Mouse (Mus musculus) 416B (cell line): ENCODE measurements around the gene Olfr1437.
"Not testable (repeated sequence)": the region's sequence is repeated elsewhere in the genome, so short reads cannot be mapped to it uniquely, and the experiment has no call there.

Source experiments
- DNase-seq: peaks from one replicate; pipeline ENCODE4 v3.0.0; 2011; ENCODE audit warnings: low read depth

The Olfr1437 gene

DNA sequence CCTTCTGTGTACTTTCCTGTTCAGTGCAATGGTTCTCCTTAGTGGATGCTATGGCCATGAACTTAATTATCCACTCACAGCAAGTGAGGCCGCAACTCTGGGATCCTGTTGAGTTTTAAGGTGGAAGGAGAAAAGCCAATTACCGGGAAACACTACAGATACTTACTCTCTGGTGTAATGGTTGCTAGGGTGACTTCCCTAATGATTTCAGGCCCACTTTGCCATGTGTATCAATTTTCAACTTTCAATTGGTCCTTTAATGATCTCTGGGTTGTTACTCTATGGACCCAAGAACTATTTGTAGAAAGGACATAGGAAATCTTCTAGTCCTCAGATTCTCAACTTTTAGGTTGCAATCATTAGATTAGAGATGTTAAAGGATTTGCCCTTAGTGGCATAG lies at the start of gene Olfr1437:
Gene Olfr1437, minus strand, starts transcription at position 101 of the 400 bp plus-strand sequence.
- DNase-seq: no peak

DNA sequence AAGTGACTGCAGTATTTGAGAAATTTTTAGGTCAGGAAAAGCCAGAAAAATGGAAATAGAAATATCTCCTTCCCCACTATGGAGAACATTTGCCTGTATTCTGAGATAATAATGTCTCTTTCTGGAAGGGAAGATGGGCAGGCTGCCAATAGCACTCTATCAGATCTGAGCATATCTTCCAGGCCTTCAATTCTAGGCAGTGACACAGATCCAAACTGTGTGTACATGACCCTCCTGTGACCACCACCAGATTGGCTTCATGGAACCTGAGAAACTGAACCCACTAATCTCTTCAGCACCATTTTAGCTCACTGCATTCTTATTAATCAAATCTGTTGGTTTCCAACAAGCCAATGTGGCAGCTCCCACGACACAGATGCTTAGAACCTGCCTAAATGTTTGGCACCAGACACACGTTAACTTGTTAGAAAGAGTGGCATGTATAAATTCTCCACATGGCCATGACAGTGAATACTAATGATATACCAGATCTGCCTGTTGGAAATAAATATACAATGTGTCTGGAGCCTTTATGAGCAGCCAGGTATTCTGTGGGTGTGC lies 49.6 kb upstream of the Olfr1437 start:
- no peak for DNase-seq

DNA sequence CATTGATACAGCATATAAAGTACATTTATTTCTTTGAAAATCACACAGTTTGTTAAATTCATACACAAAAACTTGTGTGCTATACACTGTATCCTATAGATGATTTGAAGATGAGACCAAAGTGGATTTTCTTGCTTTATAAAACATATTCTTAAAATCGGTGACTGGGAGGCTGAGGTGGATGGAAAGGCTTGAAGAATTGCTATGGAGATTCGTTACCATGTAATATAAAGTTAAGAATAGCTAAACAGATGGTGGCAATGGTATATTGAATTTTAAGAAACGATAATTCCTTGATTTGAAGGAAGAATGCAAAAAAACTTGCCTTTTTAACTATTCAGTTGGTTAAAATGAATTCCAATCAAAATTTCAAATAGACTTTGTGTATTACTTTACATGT lies 48.1 kb upstream of the Olfr1437 start:
- DNase-seq: no peak

DNA sequence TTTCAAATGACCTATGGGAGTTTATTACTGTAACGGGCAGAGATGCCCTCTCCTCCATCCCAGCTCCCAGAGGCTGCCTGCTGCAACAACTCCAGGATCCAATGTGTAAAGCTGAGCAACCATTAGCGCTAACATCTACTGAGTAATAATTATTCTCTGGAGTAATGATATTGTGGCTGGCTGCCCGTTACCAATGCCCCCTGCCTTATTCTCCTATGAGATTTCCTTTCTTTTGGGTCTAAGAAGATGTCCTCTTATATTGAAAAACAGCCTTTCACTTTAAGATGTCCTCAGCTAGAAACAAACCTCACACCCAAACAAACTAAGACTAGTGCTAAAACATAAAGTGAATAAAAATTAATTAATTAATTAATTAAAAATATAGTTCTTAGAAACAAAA lies 10.9 kb upstream of the Olfr1437 start, which contains the start of gene Olfr1438-ps1:
Gene Olfr1438-ps1, minus strand, starts transcription at position 101 of the 400 bp plus-strand sequence.
- DNase-seq: no peak

DNA sequence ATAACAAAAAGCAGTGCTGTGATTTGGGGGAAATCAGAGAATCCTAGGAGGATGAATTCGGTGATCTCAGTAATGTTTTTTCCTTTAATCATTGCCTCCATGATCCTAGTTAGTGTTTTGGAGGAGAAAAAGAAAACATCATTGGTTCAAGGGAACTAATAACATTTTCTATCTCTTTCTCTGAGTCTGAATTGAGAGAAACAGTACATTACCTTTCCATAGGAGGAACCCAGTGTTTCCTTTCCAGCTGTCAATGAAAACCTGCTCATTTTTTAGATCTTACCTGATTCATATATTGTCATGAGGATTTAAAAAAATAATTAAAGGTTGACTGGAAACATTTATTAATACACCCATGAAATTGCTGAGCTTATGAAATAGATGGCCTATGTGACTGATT lies 25.9 kb downstream of the Olfr1437 start, which contains the start of gene Olfr1436:
Gene Olfr1436, minus strand, starts transcription at position 101 of the 400 bp plus-strand sequence.
- DNase-seq: not testable (repeated sequence)

DNA sequence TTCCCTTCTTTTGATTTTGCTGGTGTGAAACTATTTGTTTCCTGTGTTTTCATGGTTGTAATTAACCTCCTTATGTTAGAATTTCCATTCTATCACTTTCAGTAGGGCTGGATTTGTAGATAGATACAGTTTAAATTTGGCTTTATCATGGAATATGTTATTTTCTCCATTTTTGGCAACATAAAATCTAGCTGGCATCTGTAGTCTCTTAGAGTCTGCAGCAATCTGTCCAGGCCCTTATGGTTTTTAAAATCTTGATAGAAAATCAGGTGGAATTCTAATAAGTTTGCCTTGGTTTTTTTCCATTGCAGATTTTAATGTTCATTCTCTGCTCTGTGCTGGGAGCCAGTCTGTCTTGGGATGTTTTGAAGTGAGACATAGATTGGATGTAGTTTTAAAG lies 31.9 kb downstream of the Olfr1437 start:
- DNase-seq: no peak

DNA sequence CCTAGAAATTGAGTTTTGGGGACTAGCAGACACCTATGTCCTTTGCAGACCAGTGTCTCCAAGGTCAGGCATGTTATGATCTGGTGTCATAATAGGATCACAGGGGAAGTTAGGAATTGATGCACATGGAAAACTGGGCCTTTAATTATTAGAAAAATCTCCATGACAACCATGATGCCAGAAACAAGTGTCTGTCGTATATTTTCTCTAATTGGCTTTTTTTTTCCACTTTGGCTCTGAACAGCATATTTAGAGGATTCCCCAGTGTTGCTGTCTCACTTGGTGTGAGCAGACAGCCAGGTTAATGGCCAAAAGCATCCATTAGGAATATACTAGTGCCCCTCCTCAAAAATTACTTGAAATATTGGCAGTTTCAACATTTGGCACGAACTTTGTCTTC lies 45.3 kb downstream of the Olfr1437 start, which contains the start of gene Olfr1434:
Gene Olfr1434, plus strand, starts transcription at position 301 of the 400 bp plus-strand sequence.
- no peak for DNase-seq
